Mouse (Mus musculus) MEL (cell line): ENCODE measurements around the gene Usp49. TPM values are rescaled to one million over a fixed set of nuclear protein-coding genes. Genes with fewer than 3 reads are reported as not detected.

ENCODE experiments used
- DNase-seq: peaks from one replicate; pipeline ENCODE4 v3.0.0; 2011; ENCODE audit warnings: low read depth, low spot score
- H3K27ac ChIP-seq: 2 replicates; pipeline ENCODE4 v1.5.1; 2012; ENCODE audit warnings: low read depth, mild to moderate bottlenecking, control low read depth, low read length, moderate library complexity; ENCODE audit not compliant: control insufficient read depth
- H3K27me3 ChIP-seq, 2 experiments: fragments of 150-350 bp in 1 of 2; sonication (generic) in 1 of 2; 2 replicates each; pipeline ENCODE4 v1.6.1; 2012; ENCODE audit warnings: low read length in 2 of 2, mild to moderate bottlenecking in 2 of 2, improper control_type of control experiment in 1 of 2, moderate library complexity in 1 of 2; ENCODE audit not compliant: insufficient read depth in 2 of 2, control insufficient read depth in 1 of 2
- H3K36me3 ChIP-seq, 2 experiments: 2 replicates each; pipeline ENCODE4 v1.6.1; 2012 to 2014; ENCODE audit warnings: low read length in 2 of 2, improper control_type of control experiment in 1 of 2, inconsistent platforms in 1 of 2, mild to moderate bottlenecking in 1 of 2; ENCODE audit not compliant: insufficient read depth in 2 of 2, control insufficient read depth in 1 of 2
- H3K4me1 ChIP-seq, 2 experiments: fragments of 150-350 bp in 1 of 2; sonication (generic) in 1 of 2; 2 replicates each; pipeline ENCODE4 v1.6.1; 2012; ENCODE audit warnings: low read length in 2 of 2, improper control_type of control experiment in 1 of 2, mild to moderate bottlenecking in 1 of 2; ENCODE audit not compliant: insufficient read depth in 2 of 2, control insufficient read depth in 1 of 2
- H3K4me3 ChIP-seq, 2 experiments: fragments of 150-350 bp in 1 of 2; sonication (generic) in 1 of 2; 2 replicates each; pipeline ENCODE4 v1.5.1; 2012; ENCODE audit warnings: low read depth in 2 of 2, low read length in 2 of 2, mild to moderate bottlenecking in 2 of 2, moderate library complexity in 2 of 2, control low read depth in 1 of 2, improper control_type of control experiment in 1 of 2; ENCODE audit not compliant: control insufficient read depth in 1 of 2, insufficient read depth in 1 of 2
- H3K79me2 ChIP-seq: 2 replicates; pipeline ENCODE4 v1.6.1; 2012; ENCODE audit warnings: mild to moderate bottlenecking, low read length, moderate library complexity; ENCODE audit not compliant: control insufficient read depth, poor library complexity, insufficient read depth
- H3K9ac ChIP-seq: 2 replicates; pipeline ENCODE4 v1.6.1; 2012; ENCODE audit warnings: low read depth, mild to moderate bottlenecking, control low read depth, low read length, moderate library complexity; ENCODE audit not compliant: control insufficient read depth, poor library complexity, severe bottlenecking
- H3K9me3 ChIP-seq: fragments of 150-350 bp; sonication (generic); replicated peaks from 2 replicates; pipeline ENCODE4 v1.6.1; 2012; ENCODE audit warnings: mild to moderate bottlenecking, low read length, improper control_type of control experiment, moderate library complexity; ENCODE audit not compliant: insufficient read depth
- BHLHE40 ChIP-seq: IDR thresholded peaks from 2 replicates; pipeline ENCODE4 v1.6.1; 2012; ENCODE audit warnings: low read depth, mild to moderate bottlenecking, inconsistent platforms, low read length, improper control_type of control experiment, borderline replicate concordance
- CTCF ChIP-seq, 3 experiments: IDR thresholded peaks in 2 of 3; conservative IDR thresholded peaks in 1 of 3; 2 replicates each; pipeline ENCODE4 v1.5.1; 2011 to 2012; ENCODE audit warnings: low read length in 3 of 3, low read depth in 2 of 3, mild to moderate bottlenecking in 2 of 3, improper control_type of control experiment in 1 of 3, inconsistent platforms in 1 of 3, mixed read lengths in 1 of 3, moderate library complexity in 1 of 3; ENCODE audit not compliant: control insufficient read depth in 1 of 3, insufficient read depth in 1 of 3, poor library complexity in 1 of 3, severe bottlenecking in 1 of 3
- EP300 ChIP-seq, 2 experiments: IDR thresholded peaks; 2 replicates each; pipeline ENCODE4 v1.6.1; 2011; ENCODE audit warnings: improper control_type of control experiment in 2 of 2, low read length in 2 of 2, low read depth in 1 of 2, mild to moderate bottlenecking in 1 of 2
- ETS1 ChIP-seq: IDR thresholded peaks from 2 replicates; pipeline ENCODE4 v1.6.1; 2012; ENCODE audit warnings: low read depth, mild to moderate bottlenecking, inconsistent platforms, low read length, improper control_type of control experiment, moderate library complexity
- GABPA ChIP-seq: IDR thresholded peaks from 2 replicates; pipeline ENCODE4 v1.6.1; 2012; ENCODE audit warnings: low read depth, mild to moderate bottlenecking, inconsistent platforms, low read length, improper control_type of control experiment, moderate library complexity
- GATA1 ChIP-seq: IDR thresholded peaks from 2 replicates; pipeline ENCODE4 v1.6.1; 2011; ENCODE audit warnings: low read depth, low read length, improper control_type of control experiment
- KAT2A ChIP-seq: conservative IDR thresholded peaks from 2 replicates; pipeline ENCODE4 v1.6.1; 2012; ENCODE audit warnings: low read depth, low read length, improper control_type of control experiment, inconsistent platforms
- MAFK ChIP-seq: IDR thresholded peaks from 2 replicates; pipeline ENCODE4 v1.6.1; 2011; ENCODE audit warnings: low read depth, mild to moderate bottlenecking, low read length, improper control_type of control experiment, borderline replicate concordance
- MYB ChIP-seq: IDR thresholded peaks from 2 replicates; pipeline ENCODE4 v1.6.1; 2011; ENCODE audit warnings: mild to moderate bottlenecking, low read depth, low read length, improper control_type of control experiment
- NELFE ChIP-seq: IDR thresholded peaks from 2 replicates; pipeline ENCODE4 v1.6.1; 2011; ENCODE audit warnings: low read depth, low read length, improper control_type of control experiment
- RAD21 ChIP-seq: IDR thresholded peaks from 2 replicates; pipeline ENCODE4 v1.6.1; 2011; ENCODE audit warnings: mild to moderate bottlenecking, low read depth, low read length, improper control_type of control experiment
- ZMIZ1 ChIP-seq: IDR thresholded peaks from 2 replicates; pipeline ENCODE4 v1.6.1; 2012; ENCODE audit warnings: low read depth, mild to moderate bottlenecking, inconsistent platforms, low read length, improper control_type of control experiment, moderate library complexity
- ZNF384 ChIP-seq: IDR thresholded peaks from 2 replicates; pipeline ENCODE4 v1.6.1; 2012; ENCODE audit warnings: low read depth, mild to moderate bottlenecking, inconsistent platforms, low read length, improper control_type of control experiment
- polyA plus RNA-seq, 2 experiments: library from polyadenylated mRNA; stranded (reverse) in 1 of 2; unstranded in 1 of 2; fragments of >175 nt in 1 of 2; fragments of >200 nt in 1 of 2; gene quantifications; 2 replicates each; pipeline versions ENCODE4 v1.2.1 to v1.2.4; 2012; ENCODE audit warnings: low replicate concordance in 2 of 2, low read depth in 1 of 2; ENCODE audit not compliant: insufficient read length in 2 of 2, insufficient read depth in 1 of 2, missing spikeins in 1 of 2
- total RNA-seq: library from RNA; depleted of rRNA; stranded (reverse); fragments of 300-350 nt; gene quantifications from 2 replicates; pipeline ENCODE4 v1.2.3, GENCODE M21; 2012

The Usp49 gene
- total and polyA plus RNA-seq, 3 experiments = 5.2 to 16.1 TPM; not detected in 1

GRCm38 (mm10) chr17:47678238-47678637 is 47.7 kb downstream of the Usp49 start:
- Histone ChIP-seq H3K4me3 (no peak overlapping the region), H3K9me3 (no peaks in the 10 kb centered on the region), H3K27ac (no peak overlapping the region), H3K4me1 (no peaks in the 10 kb centered on the region; a peak in 2 of 4 replicates), H3K9ac (no peak overlapping the region), H3K36me3 (no peaks in the 10 kb centered on the region; a peak in 1 of 4 replicates), H3K27me3 (no peaks in the 10 kb centered on the region), H3K79me2 (no peaks in the 10 kb centered on the region)
- TF ChIP-seq ETS1 (no peak), KAT2A (no peak), ZMIZ1 (no peak), MAFK (no peak), RAD21 (no peak), GABPA (no peak)
- DNase-seq = no peak

GRCm38 (mm10) chr17:47678702-47679101 is 48.2 kb downstream of the Usp49 start:
- Histone ChIP-seq H3K79me2 (no peaks in the 10 kb centered on the region), H3K27ac (no peak overlapping the region), H3K4me3 (no peak overlapping the region), H3K9ac (no peak overlapping the region), H3K27me3 (no peaks in the 10 kb centered on the region), H3K4me1 (no peaks in the 10 kb centered on the region; a peak in 2 of 4 replicates), H3K36me3 (no peaks in the 10 kb centered on the region; a peak in 1 of 4 replicates), H3K9me3 (no peaks in the 10 kb centered on the region)
- DNase-seq = no peak
- TF ChIP-seq MYB = no peak
- no peak for TF ChIP-seq EP300 (IDR thresholded peaks at IDR 0.05; ENCODE audit: low read depth in 1 of 2, low read length in 2 of 2)
- TF ChIP-seq GATA1 = no peak
- no peak for TF ChIP-seq KAT2A
- TF ChIP-seq BHLHE40 = no peak
- TF ChIP-seq ZNF384 = no peak
- no peak for TF ChIP-seq CTCF (IDR thresholded peaks at IDR 0.05 in 2 of 3, conservative IDR thresholded peaks at IDR 0.05 in 1 of 3; ENCODE audit: control insufficient read depth in 1 of 3, insufficient read depth in 1 of 3, low read depth in 2 of 3, low read length in 3 of 3, poor library complexity in 1 of 3, severe bottlenecking in 1 of 3)
- no peak for TF ChIP-seq ETS1
- TF ChIP-seq MAFK = no peak

- H3K9ac ChIP-seq = no peak overlapping the region
Observed at GRCm38 (mm10) chr17:47682836-47683235, 52.3 kb downstream of the Usp49 start.

More at GRCm38 (mm10) chr17:47682836-47683235, 52.3 kb downstream of the Usp49 start:
- TF ChIP-seq EP300 (IDR thresholded peaks at IDR 0.05; ENCODE audit: low read depth in 1 of 2, low read length in 2 of 2) (peak in 1 of 2 experiments; percentile 48; a peak in 1 of 4 replicates), NELFE (no peak)
- H3K4me3 ChIP-seq = no peak overlapping the region
- peak; percentile 34 for DNase-seq
- no peaks in the 10 kb centered on the region for H3K27me3 ChIP-seq
- peaks cover 15% of the 10 kb centered on the region for H3K79me2 ChIP-seq
- no peaks in the 10 kb centered on the region for H3K9me3 ChIP-seq
- H3K27ac ChIP-seq = no peak overlapping the region
- H3K4me1 ChIP-seq = peaks cover 0 to 5% of the 10 kb centered on the region in 2 experiments; a peak in 2 of 4 replicates
- H3K36me3 ChIP-seq = peaks cover 2 to 4% of the 10 kb centered on the region in 2 experiments; a peak in 3 of 4 replicates
